ENCODE assay signal across 18 mouse cellular contexts in genomic region chr9:116133312-116133980, GRCm38 (mm10). TPM values are rescaled to one million over a fixed set of nuclear protein-coding genes. Genes with fewer than 3 reads are reported as not detected.
A peak's percentile ranks its signal among the peaks of the same experiment; 100 is the strongest.
DNase-seq lines count a peak whose midpoint lies in the region; ATAC-seq and TF ChIP-seq lines count a peak whose summit lies in the region.
"Had no signal": no experiment of that assay in that cellular context is flagged by ENCODE, and none has a peak within 500 bp of the region (broad histone marks: within the 10 kb centered on the region; RNA-seq: fewer than 3 reads in every experiment).

No protein-coding gene starts in this region.

- intact Hi-C loops in heart, adult 2 months (cut with DNase I), result no loop called here
- intact Hi-C loops in heart, postnatal 25 days (cut with DNase I), result no loop called here
- intact Hi-C loops in left cerebral cortex, adult 2 months (cut with DNase I), result no loop called here

- no peak overlapping the region for H3K4me3 ChIP-seq in heart, adult 2 months
- no peak overlapping the region for H3K4me3 ChIP-seq in left cerebral cortex, adult 2 months
- H3K4me3 ChIP-seq in bone marrow, adult 2 months (replicated peaks; ENCODE audit: control insufficient read depth, low read depth, low read length), result no peak overlapping the region
- no peak overlapping the region for H3K4me3 ChIP-seq in forebrain, embryonic 12.5 days (replicated peaks)
- H3K4me3 ChIP-seq: embryonic facial prominence, embryonic 15.5 days; forebrain, embryonic 10.5 days; heart, embryonic 13.5 days; midbrain, embryonic 13.5 days; neural tube, embryonic 15.5 days had no signal

- peak overlapping the region; percentile 48 for H3K27ac ChIP-seq in heart, adult 2 months
- peak overlapping the region; percentile 62; the same call in 1 of the 2 replicates for H3K27ac ChIP-seq in left cerebral cortex, adult 2 months
- peak overlapping the region; percentile 35 for H3K27ac ChIP-seq in bone marrow, adult 2 months (ENCODE audit: control insufficient read depth, insufficient read depth, low read depth, low read length, poor library complexity)
- H3K27ac ChIP-seq in forebrain, embryonic 12.5 days, result no peak overlapping the region
- H3K27ac ChIP-seq: embryonic facial prominence, embryonic 15.5 days; forebrain, embryonic 10.5 days; heart, embryonic 13.5 days; midbrain, embryonic 13.5 days; neural tube, embryonic 15.5 days had no signal

- peaks cover 19% of the 10 kb centered on the region; the same call in 1 of the 2 replicates for H3K36me3 ChIP-seq in heart, adult 2 months (ENCODE audit: control insufficient read depth, insufficient read depth, low read length)
- no peaks in the 10 kb centered on the region for H3K36me3 ChIP-seq in forebrain, embryonic 12.5 days (replicated peaks)
- H3K36me3 ChIP-seq: forebrain, embryonic 10.5 days; midbrain, embryonic 13.5 days; neural tube, embryonic 15.5 days had no signal

- no peak for TF ChIP-seq POLR2A in heart, adult 2 months (IDR thresholded peaks at IDR 0.05; ENCODE audit: insufficient read depth, low read depth, low read length)
- no peak for TF ChIP-seq POLR2A in bone marrow, adult 2 months (IDR thresholded peaks at IDR 0.05; ENCODE audit: borderline replicate concordance, control insufficient read depth, low read depth, low read length)

- TF ChIP-seq CTCF in heart, adult 2 months (IDR thresholded peaks at IDR 0.05), result no peak
- TF ChIP-seq CTCF in left cerebral cortex, adult 2 months (IDR thresholded peaks at IDR 0.05), result no peak
- no peak for TF ChIP-seq CTCF in bone marrow, adult 2 months (IDR thresholded peaks at IDR 0.05; ENCODE audit: control insufficient read depth, insufficient read depth, low read length)

- peaks cover 17% of the 10 kb centered on the region for H3K4me1 ChIP-seq in heart, adult 2 months (ENCODE audit: control insufficient read depth, insufficient read depth, low read length)
- peaks cover 11% of the 10 kb centered on the region for H3K4me1 ChIP-seq in bone marrow, adult 2 months (ENCODE audit: control insufficient read depth, insufficient read depth, low read length)
- H3K4me1 ChIP-seq in forebrain, embryonic 12.5 days, result peaks cover 14% of the 10 kb centered on the region

- H3K79me2 ChIP-seq in heart, adult 2 months (replicated peaks; ENCODE audit: control insufficient read depth, insufficient read depth, low read length), result no peaks in the 10 kb centered on the region

- ATAC-seq in megakaryocyte, adult 5-6 weeks (ENCODE audit: poor library complexity, severe bottlenecking), result peak; percentile 17; the same call in 1 of the 2 replicates
- no peak for ATAC-seq in forebrain, embryonic 12.5 days (ENCODE audit: low FRiP score)
- ATAC-seq: midbrain, embryonic 13.5 days had no signal

- H3K27me3 ChIP-seq in heart, adult 2 months (ENCODE audit: control insufficient read depth, insufficient read depth, low read length), result no peaks in the 10 kb centered on the region
- H3K27me3 ChIP-seq in forebrain, embryonic 12.5 days, result no peaks in the 10 kb centered on the region; the same call in 1 of the 2 replicates
- H3K27me3 ChIP-seq: embryonic facial prominence, embryonic 15.5 days; heart, embryonic 13.5 days; midbrain, embryonic 13.5 days; neural tube, embryonic 15.5 days had no signal

- H3K4me2 ChIP-seq in forebrain, embryonic 12.5 days, result no peak overlapping the region
- H3K4me2 ChIP-seq: embryonic facial prominence, embryonic 15.5 days; heart, embryonic 13.5 days; midbrain, embryonic 13.5 days; neural tube, embryonic 15.5 days had no signal

- H3K9me3 ChIP-seq in forebrain, embryonic 12.5 days, result no peaks in the 10 kb centered on the region
- H3K9me3 ChIP-seq: embryonic facial prominence, embryonic 15.5 days; forebrain, embryonic 10.5 days; heart, embryonic 13.5 days; midbrain, embryonic 13.5 days; neural tube, embryonic 15.5 days had no signal

- TF ChIP-seq EP300 in heart, adult 2 months (IDR thresholded peaks at IDR 0.05; ENCODE audit: insufficient read depth, low read depth, low read length), result no peak

- no peak for DNase-seq in heart, adult 2 months
- no peak for DNase-seq in heart, postnatal 25 days (ENCODE audit: low spot score)
- DNase-seq in left cerebral cortex, adult 2 months (ENCODE audit: extremely low spot score in 1 of 2, low spot score in 2 of 2), result no peak
- no peak for DNase-seq in left cerebral cortex, adult 9 months (ENCODE audit: low spot score in 2 of 2)
- DNase-seq: adrenal gland, adult 8-10 months; cerebellum, adult 9-10 months; kidney, adult 18-20 months; liver; lung, adult 18-20 months; lung, postnatal 4 days had no signal

- H3K9ac ChIP-seq in heart, adult 2 months (ENCODE audit: low read depth, low read length), result no peak overlapping the region
- H3K9ac ChIP-seq in forebrain, embryonic 12.5 days, result no peak overlapping the region
- H3K9ac ChIP-seq: embryonic facial prominence, embryonic 15.5 days; heart, embryonic 13.5 days; midbrain, embryonic 13.5 days; neural tube, embryonic 15.5 days had no signal

- WGBS in heart, adult 2 months, result 47% methylated on average over 6 of the region's 6 CpGs
- 20% methylated on average over 6 of the region's 6 CpGs for whole genome bisulfite sequencing in bone marrow, adult 2 months
- 77% methylated on average over 6 of the region's 6 CpGs for WGBS in forebrain, embryonic 12.5 days

RNA-seq across cellular contexts. Expression of gene Tgfbr2, which starts 41.7 kb away (rescaled TPM):
- 10 to 100 TPM; 32.5 to 36.3 TPM for total RNA-seq in heart, adult 2 months (2021)
- 23.8 and 32.7 TPM in 2 replicates for polyA plus RNA-seq in heart, adult 2 months (2012; rRNA removed)
- total RNA-seq in heart, postnatal 25 days (2021), result 10 to 100 TPM; 35.7 to 37.0 TPM
- 10 to 100 TPM; 10.3 to 12.6 TPM for total RNA-seq in left cerebral cortex, adult 2 months (2021)
- polyA plus RNA-seq in bone marrow, adult 2 months (2011; ENCODE audit: insufficient read depth, insufficient read length, low replicate concordance, missing spikeins), result 3.5 and 4.7 TPM in 2 replicates
- total RNA-seq in megakaryocyte, adult 5-6 weeks (2015), result 16.9 and 18.4 TPM in 2 replicates
- 14.8 and 18.9 TPM in 2 replicates for total RNA-seq in megakaryocyte, adult 5-6 weeks (2017)
- 7.5 and 7.8 TPM in 2 replicates for polyA plus RNA-seq in forebrain, embryonic 12.5 days (2016; fragmentation: Nextera tagmentation; extraction: Ambion mirVana)
